Mouse (Mus musculus) thymus, adult 2 months (tissue): ENCODE measurements around the gene Ifnab. TPM values are rescaled to one million over a fixed set of nuclear protein-coding genes. Genes with fewer than 3 reads are reported as not detected.

Experiments
- DNase-seq: peaks from one replicate; pipeline ENCODE4 v3.0.0; 2021
- H3K27ac ChIP-seq: fragments of 200-500 bp; 2 replicates; pipeline ENCODE4 v1.5.1; 2012; ENCODE audit warnings: low read length, control low read depth; ENCODE audit not compliant: control insufficient read depth, insufficient read depth
- H3K27me3 ChIP-seq: fragments of 200-500 bp; 2 replicates; pipeline ENCODE4 v1.6.1; 2012; ENCODE audit warnings: mild to moderate bottlenecking, low read length, moderate library complexity, mixed read lengths; ENCODE audit not compliant: control insufficient read depth, insufficient read depth
- H3K36me3 ChIP-seq: fragments of 200-500 bp; 2 replicates; pipeline ENCODE4 v1.6.1; 2012; ENCODE audit warnings: mild to moderate bottlenecking, low read length, moderate library complexity; ENCODE audit not compliant: control insufficient read depth, insufficient read depth
- H3K4me1 ChIP-seq: fragments of 200-500 bp; replicated peaks from 2 replicates; pipeline ENCODE4 v1.6.1; 2012; ENCODE audit warnings: low read length; ENCODE audit not compliant: control insufficient read depth, insufficient read depth
- H3K4me3 ChIP-seq: fragments of 200-500 bp; 2 replicates; pipeline ENCODE4 v1.5.1; 2012; ENCODE audit warnings: mild to moderate bottlenecking, low read length, control low read depth, moderate library complexity; ENCODE audit not compliant: control insufficient read depth, insufficient read depth
- CTCF ChIP-seq: fragments of 200-500 bp; IDR thresholded peaks from 2 replicates; pipeline ENCODE4 v1.5.1; 2012; ENCODE audit warnings: mild to moderate bottlenecking, control low read depth, low read length, moderate library complexity, borderline replicate concordance; ENCODE audit not compliant: control insufficient read depth, poor library complexity, insufficient read depth; ENCODE audit errors: extremely low read depth
- POLR2A ChIP-seq: fragments of 200-500 bp; IDR thresholded peaks from 2 replicates; pipeline ENCODE4 v1.6.1; 2012; ENCODE audit warnings: mild to moderate bottlenecking, low read length, control low read depth, moderate library complexity; ENCODE audit not compliant: control insufficient read depth, poor library complexity, insufficient read depth; ENCODE audit errors: extremely low read depth
- WGBS: fragments of 180-500 bp; shearing (Covaris S2); methylation state at CpG from one replicate; pipeline ENCODE4 v1.1.7; 2018; 5-methylcytosine and 5-hydroxymethylcytosine counted together
- polyA plus RNA-seq: library from polyadenylated mRNA; depleted of rRNA; stranded (reverse); fragments of >200 nt; gene quantifications from 2 replicates; pipeline ENCODE4 v1.2.3, GENCODE M21; 2012

The Ifnab gene
- polyA plus RNA-seq, 1 experiment = not detected

DNA sequence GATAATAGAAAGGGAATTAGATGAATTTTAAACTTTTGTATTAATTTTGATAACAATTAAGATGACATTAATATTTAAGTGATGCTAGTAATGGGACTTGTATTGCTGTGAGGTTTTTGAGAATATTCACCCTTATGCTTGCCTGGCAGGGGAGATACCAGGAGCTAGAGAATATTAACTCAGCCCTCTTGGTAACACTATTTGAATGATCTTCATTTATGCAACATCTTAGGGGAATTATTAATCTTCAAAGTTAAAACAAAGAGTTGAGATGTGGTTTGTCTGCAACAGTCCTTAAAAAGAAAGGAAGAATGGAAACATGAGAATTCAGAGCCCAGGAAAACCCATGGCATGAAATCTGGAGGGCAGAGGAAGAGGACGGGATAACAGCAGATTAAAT, 8.1 kb upstream of the Ifnab start:
- DNase-seq = no peak
- TF ChIP-seq CTCF (no peak), POLR2A (no peak)
- Histone ChIP-seq H3K36me3 (no peaks in the 10 kb centered on the region), H3K4me1 (no peaks in the 10 kb centered on the region), H3K27me3 (no peaks in the 10 kb centered on the region), H3K4me3 (no peak overlapping the region), H3K27ac (no peak overlapping the region)
- WGBS = 100% methylated on average over 1 of the region's 1 CpGs

DNA sequence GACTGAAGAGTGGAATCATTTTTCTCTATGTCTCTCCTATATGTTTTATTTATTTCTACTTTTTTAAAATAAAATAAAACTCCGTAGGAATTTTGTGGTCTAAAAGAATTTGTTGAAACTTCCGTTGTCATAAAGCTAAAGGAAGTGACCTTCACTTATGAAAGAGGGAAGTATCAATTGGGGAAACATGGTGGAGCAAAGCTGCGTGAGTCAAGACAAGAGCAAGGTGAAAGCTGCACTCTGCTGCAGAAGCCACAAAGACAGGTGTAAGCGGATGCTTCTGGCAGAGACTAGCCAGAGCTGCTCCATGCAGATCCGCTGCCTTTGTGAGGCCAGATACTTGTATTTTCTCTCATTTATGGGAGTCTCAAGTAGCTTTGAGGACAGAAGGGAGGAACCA, 7.6 kb upstream of the Ifnab start:
- H3K4me1 ChIP-seq = no peaks in the 10 kb centered on the region
- no peak overlapping the region for H3K4me3 ChIP-seq
- 19% methylated on average over 5 of the region's 5 CpGs for WGBS
- no peak overlapping the region for H3K27ac ChIP-seq
- no peaks in the 10 kb centered on the region for H3K36me3 ChIP-seq
- TF ChIP-seq POLR2A = no peak
- no peak for TF ChIP-seq CTCF
- DNase-seq = no peak
- H3K27me3 ChIP-seq = no peaks in the 10 kb centered on the region

DNA sequence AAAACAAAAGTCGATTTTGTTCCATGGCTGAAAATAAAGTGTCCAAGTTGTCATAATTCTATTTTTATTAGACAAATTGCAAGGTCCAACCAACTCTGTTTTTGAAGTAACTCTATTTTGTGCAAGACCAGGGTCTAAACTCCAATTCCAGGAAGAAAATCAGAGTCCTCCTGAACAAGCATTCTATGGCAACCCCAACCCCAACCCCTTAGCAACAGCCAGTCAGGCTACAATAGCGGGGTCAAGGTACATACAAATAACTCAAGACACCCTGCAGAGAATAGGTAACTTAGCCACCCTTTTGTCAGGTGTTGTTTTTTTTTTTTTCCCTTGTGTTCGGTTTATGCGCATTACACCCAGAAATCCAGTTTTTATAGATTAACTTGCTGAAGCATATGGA, 6.6 kb upstream of the Ifnab start:
- Histone ChIP-seq H3K27ac (no peak overlapping the region), H3K4me1 (no peaks in the 10 kb centered on the region), H3K27me3 (no peaks in the 10 kb centered on the region), H3K36me3 (no peaks in the 10 kb centered on the region), H3K4me3 (no peak overlapping the region)
- DNase-seq = no peak
- WGBS = 75% methylated on average over 4 of the region's 4 CpGs
- TF ChIP-seq POLR2A = no peak
- no peak for TF ChIP-seq CTCF

DNA sequence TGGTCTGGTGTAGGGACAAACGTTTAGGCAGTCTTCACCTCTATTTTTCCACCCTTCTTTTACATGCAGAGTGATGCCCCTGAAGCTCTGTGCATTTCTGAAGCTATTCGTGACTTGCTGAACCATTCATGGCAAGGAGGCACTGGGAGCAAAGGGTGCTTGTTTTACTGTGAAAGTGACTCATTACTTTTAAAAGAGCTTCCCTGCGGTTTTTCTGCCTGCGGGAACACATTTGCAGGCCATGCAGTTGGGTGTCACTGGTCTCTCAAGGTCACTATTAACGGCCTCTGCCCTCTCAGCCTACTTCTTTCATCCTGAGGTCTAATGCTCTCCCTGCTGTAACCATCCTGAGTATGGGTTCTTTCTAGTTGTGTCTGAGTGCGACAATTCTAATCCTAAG, 5.9 kb upstream of the Ifnab start:
- H3K27ac ChIP-seq = no peak overlapping the region
- DNase-seq = no peak
- 68% methylated on average over 6 of the region's 6 CpGs for WGBS
- H3K36me3 ChIP-seq = no peaks in the 10 kb centered on the region
- H3K27me3 ChIP-seq = no peaks in the 10 kb centered on the region
- TF ChIP-seq CTCF (no peak), POLR2A (no peak)
- 0 out of 2 replicates have a peak, but pooled peaks cover 2% of the 10 kb centered on the region for H3K4me1 ChIP-seq
- H3K4me3 ChIP-seq = no peak overlapping the region

DNA sequence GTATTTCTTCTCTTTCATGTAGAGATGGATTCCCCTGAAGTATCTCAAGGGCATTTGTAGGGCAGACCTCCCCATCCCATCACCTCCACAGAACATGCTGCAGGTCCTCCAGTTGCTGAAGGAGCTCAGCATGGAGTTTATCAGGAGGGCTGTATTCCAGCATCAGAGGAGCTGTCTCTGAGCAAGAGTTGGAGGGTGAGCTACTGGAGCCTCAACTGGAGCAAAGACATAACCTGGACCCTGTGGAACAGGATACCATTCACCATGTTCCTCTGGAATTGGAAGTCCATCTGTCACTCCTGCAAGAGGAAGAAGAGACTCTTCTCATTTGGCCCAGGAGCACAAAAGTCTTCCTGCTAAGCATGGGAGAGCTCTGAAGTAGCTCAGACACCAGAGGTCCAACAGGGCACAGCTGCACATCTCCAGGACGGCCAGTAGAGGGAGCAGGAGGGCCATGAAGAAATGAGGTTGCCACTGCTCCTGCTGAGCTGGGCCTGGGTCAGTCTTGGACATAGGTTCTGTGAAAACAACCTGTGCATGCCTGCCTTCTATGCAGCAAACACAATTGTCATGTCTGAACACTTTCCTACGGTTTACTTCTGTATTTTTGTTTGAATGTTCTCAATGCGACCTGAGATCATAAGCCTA, 5.2 kb upstream of the Ifnab start:
- Histone ChIP-seq H3K36me3 (no peaks in the 10 kb centered on the region), H3K27me3 (no peaks in the 10 kb centered on the region), H3K27ac (no peak overlapping the region), H3K4me3 (no peak overlapping the region), H3K4me1 (0 out of 2 replicates have a peak, but pooled peaks cover 2% of the 10 kb centered on the region)
- TF ChIP-seq CTCF = peak; percentile 95
- no peak for TF ChIP-seq POLR2A
- WGBS = 34% methylated on average over 3 of the region's 3 CpGs
- DNase-seq = peak; percentile 79

DNA sequence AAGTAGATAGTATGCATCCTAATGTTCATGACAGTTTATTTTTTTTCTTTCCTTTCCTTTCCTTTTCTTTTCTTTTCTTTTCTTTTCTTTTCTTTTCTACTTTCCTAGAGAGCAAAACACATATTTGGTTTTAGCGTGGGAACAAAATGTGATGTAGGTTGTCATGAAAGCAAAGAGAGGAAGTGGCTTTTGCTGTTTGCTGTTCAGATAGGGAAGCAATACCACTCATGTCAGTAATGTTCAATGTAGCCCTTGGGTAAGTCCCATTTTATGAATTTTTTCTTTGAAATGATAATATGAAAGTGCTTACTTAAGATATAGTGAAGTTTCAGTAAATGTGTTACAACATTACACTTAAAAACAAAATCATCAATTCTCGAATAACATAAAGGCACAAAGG, 2.2 kb upstream of the Ifnab start:
- DNase-seq = no peak
- Histone ChIP-seq H3K27me3 (no peaks in the 10 kb centered on the region), H3K4me3 (no peak overlapping the region), H3K36me3 (no peaks in the 10 kb centered on the region), H3K4me1 (0 out of 2 replicates have a peak, but pooled peaks cover 2% of the 10 kb centered on the region), H3K27ac (no peak overlapping the region)
- no peak for TF ChIP-seq POLR2A
- no peak for TF ChIP-seq CTCF
- 18% methylated on average over 2 of the region's 2 CpGs for WGBS

DNA sequence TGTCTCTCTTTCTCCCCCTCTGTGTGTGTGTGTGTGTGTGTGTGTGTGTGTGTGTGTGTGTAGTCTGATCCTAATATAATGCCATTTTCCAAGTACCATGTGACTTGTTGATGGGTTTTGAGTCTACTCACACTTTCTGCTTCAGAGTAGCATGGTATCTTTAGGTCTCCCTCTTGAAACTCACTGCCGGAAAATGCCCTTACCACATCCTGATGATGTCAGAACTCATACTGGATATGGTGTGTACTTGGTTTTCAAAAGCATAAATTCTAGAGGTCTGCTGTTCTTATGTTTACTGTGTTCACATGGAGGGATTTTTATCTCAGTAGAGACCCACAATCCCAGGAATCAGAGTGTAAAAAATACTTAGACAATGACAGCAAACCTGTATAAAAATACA, 1.4 kb upstream of the Ifnab start:
- H3K4me1 ChIP-seq = 0 out of 2 replicates have a peak, but pooled peaks cover 2% of the 10 kb centered on the region
- no peak overlapping the region for H3K4me3 ChIP-seq
- H3K27me3 ChIP-seq = no peaks in the 10 kb centered on the region
- DNase-seq = no peak
- no peak overlapping the region for H3K27ac ChIP-seq
- no peaks in the 10 kb centered on the region for H3K36me3 ChIP-seq
- 4% methylated on average over 1 of the region's 1 CpGs for WGBS
- no peak for TF ChIP-seq CTCF
- no peak for TF ChIP-seq POLR2A
